Mouse (Mus musculus): ENCODE results near the gene Olfr1458.

Olfr1458 gene

GRCm38 (mm10) chr19:13106675-13107074 is at the start of gene Olfr1458:
TSS of gene Olfr1458 (minus strand) at chr19:13106775.
- DNase-seq (ENCODE audit: low spot score): no peak

- no peak for DNase-seq (ENCODE audit: low spot score)
Observed at GRCm38 (mm10) chr19:13149449-13149848, 42.9 kb upstream of the Olfr1458 start, which contains the start of gene Olfr1459. TSS of gene Olfr1459 (minus strand) at chr19:13149549.

- DNase-seq (ENCODE audit: low spot score): no peak
Observed at GRCm38 (mm10) chr19:13097791-13098190, 8.8 kb downstream of the Olfr1458 start, which contains the start of gene Olfr1457. TSS of gene Olfr1457 (minus strand) at chr19:13097891.

GRCm38 (mm10) chr19:13093908-13094307 is 12.7 kb downstream of the Olfr1458 start:
- DNase-seq (ENCODE audit: low spot score): no peak

- DNase-seq (ENCODE audit: low spot score): no peak
Observed at GRCm38 (mm10) chr19:13060310-13060709, 46.3 kb downstream of the Olfr1458 start, which contains the start of gene Olfr1454. TSS of gene Olfr1454 (plus strand) at chr19:13060610.

Measured in ovary, adult 18-20 months (tissue).